Mouse (Mus musculus) CD8-positive naive resting alpha-beta T cell, adult 2 months (primary cell): ENCODE results near the gene Csnk1g2.
A peak's percentile ranks its signal among the peaks of the same experiment; 100 is the strongest.

ENCODE experiments used
- DNase-seq, 2 experiments: peaks; one replicate each; pipeline ENCODE4 v3.0.0; 2022; ENCODE audit warnings: low read depth in 2 of 2, low spot score in 2 of 2

The Csnk1g2 gene

GRCm38 (mm10) chr10:80622661-80623456 is at the start of gene Csnk1g2:
Gene Csnk1g2, plus strand, starts transcription at chr10:80622838.
- DNase-seq: peak in 1 of 2 experiments; percentile 69

- DNase-seq: no peak
Measured at GRCm38 (mm10) chr10:80573944-80574343, 48.7 kb upstream of the Csnk1g2 start.

GRCm38 (mm10) chr10:80574896-80575295 is 47.7 kb upstream of the Csnk1g2 start:
- DNase-seq: no peak

GRCm38 (mm10) chr10:80575925-80576324 is 46.7 kb upstream of the Csnk1g2 start:
- no peak for DNase-seq

- DNase-seq: peak; percentile 47 to 60
Measured at GRCm38 (mm10) chr10:80576351-80577194, 46.1 kb upstream of the Csnk1g2 start.

- DNase-seq: peak; percentile 99
Measured at GRCm38 (mm10) chr10:80577195-80578130, 45.2 kb upstream of the Csnk1g2 start, which contains the start of gene Klf16. Gene Klf16, minus strand, starts transcription at chr10:80577321.

GRCm38 (mm10) chr10:80578131-80578750 is 44.4 kb upstream of the Csnk1g2 start:
- peak; percentile 77 to 84 for DNase-seq

- DNase-seq: peak; percentile 69 to 78
Measured at GRCm38 (mm10) chr10:80578911-80579310, 43.7 kb upstream of the Csnk1g2 start.

GRCm38 (mm10) chr10:80583047-80583446 is 39.6 kb upstream of the Csnk1g2 start:
- no peak for DNase-seq

GRCm38 (mm10) chr10:80584045-80584488 is 38.6 kb upstream of the Csnk1g2 start:
- no peak for DNase-seq

- no peak for DNase-seq
Measured at GRCm38 (mm10) chr10:80584642-80585552, 37.7 kb upstream of the Csnk1g2 start.

GRCm38 (mm10) chr10:80585581-80585980 is 37.1 kb upstream of the Csnk1g2 start:
- DNase-seq: no peak

- DNase-seq: no peak
Measured at GRCm38 (mm10) chr10:80586407-80587304, 36.0 kb upstream of the Csnk1g2 start.

- no peak for DNase-seq
Measured at GRCm38 (mm10) chr10:80587305-80587657, 35.4 kb upstream of the Csnk1g2 start.

GRCm38 (mm10) chr10:80589127-80589878 is 33.3 kb upstream of the Csnk1g2 start:
- DNase-seq: peak in 1 of 2 experiments; percentile 29

- peak; percentile 89 to 92 for DNase-seq
Measured at GRCm38 (mm10) chr10:80589879-80590854, 32.5 kb upstream of the Csnk1g2 start, which contains the start of gene Abhd17a. Gene Abhd17a, minus strand, starts transcription at chr10:80590341.
